Mouse (Mus musculus): ENCODE results near the gene Utp20. TPM values are rescaled to one million over a fixed set of nuclear protein-coding genes. Genes with fewer than 3 reads are reported as not detected.

Gene Utp20
- polyA plus RNA-seq, 2 experiments: 19.3 to 21.1 TPM

GRCm38 (mm10) chr10:88769676-88770075 is 56.9 kb downstream of the Utp20 start:
- Histone ChIP-seq H3K4me3 (replicated peaks; ENCODE audit: low read length) (no peak overlapping the region), H3K9me3 (ENCODE audit: control insufficient read depth, low read length) (no peaks in the 10 kb centered on the region), H3K4me2 (replicated peaks; ENCODE audit: low read depth, low read length, severe bottlenecking) (no peak overlapping the region), H3K27me3 (ENCODE audit: control insufficient read depth, insufficient read depth, low read length) (no peaks in the 10 kb centered on the region), H3K4me1 (ENCODE audit: control insufficient read depth, insufficient read depth, low read length) (no peaks in the 10 kb centered on the region), H3K9ac (ENCODE audit: low read depth, low read length, severe bottlenecking) (no peak overlapping the region), H3K36me3 (ENCODE audit: control insufficient read depth, insufficient read depth, low read length) (peaks cover 80% of the 10 kb centered on the region), H3K27ac (replicated peaks; ENCODE audit: low read depth, low read length) (no peak overlapping the region)
- TF ChIP-seq POLR2A (IDR thresholded peaks at IDR 0.05; ENCODE audit: borderline replicate concordance, extremely low read depth, insufficient read depth, insufficient read length): no peak
- 96% methylated on average over 7 of the region's 7 CpGs for WGBS
- no peak for ATAC-seq (ENCODE audit: low FRiP score, low read depth)
- no peak for DNase-seq (ENCODE audit: low spot score)

DNA sequence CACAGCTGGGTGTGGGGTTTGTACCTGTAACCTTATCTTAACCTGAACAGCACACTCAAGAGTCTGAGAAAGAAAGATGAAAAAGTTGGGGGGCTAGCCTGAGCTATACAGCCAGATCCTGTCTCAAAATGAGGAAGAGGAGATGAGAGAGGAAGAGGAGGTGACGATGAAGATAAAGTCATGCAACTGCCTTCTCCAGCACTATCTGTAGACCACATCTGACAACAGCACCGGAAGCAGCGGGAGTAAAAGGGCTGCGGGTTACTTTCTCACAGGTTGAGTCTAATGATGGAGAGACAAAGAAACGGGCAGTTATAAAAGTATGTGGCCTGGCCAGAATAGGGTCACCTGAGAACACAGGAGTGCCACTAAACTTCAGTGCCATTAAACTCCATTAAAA is 57.6 kb downstream of the Utp20 start:
- Histone ChIP-seq H3K27ac (replicated peaks; ENCODE audit: low read depth, low read length) (no peak overlapping the region), H3K27me3 (ENCODE audit: control insufficient read depth, insufficient read depth, low read length) (no peaks in the 10 kb centered on the region), H3K4me2 (replicated peaks; ENCODE audit: low read depth, low read length, severe bottlenecking) (no peak overlapping the region), H3K36me3 (ENCODE audit: control insufficient read depth, insufficient read depth, low read length) (peaks cover 85% of the 10 kb centered on the region), H3K9me3 (ENCODE audit: control insufficient read depth, low read length) (no peaks in the 10 kb centered on the region), H3K4me1 (ENCODE audit: control insufficient read depth, insufficient read depth, low read length) (no peaks in the 10 kb centered on the region), H3K4me3 (replicated peaks; ENCODE audit: low read length) (no peak overlapping the region), H3K9ac (ENCODE audit: low read depth, low read length, severe bottlenecking) (no peak overlapping the region)
- WGBS: 95% methylated on average over 5 of the region's 5 CpGs
- no peak for DNase-seq (ENCODE audit: low spot score)
- no peak for ATAC-seq (ENCODE audit: low FRiP score, low read depth)
- no peak for TF ChIP-seq POLR2A (IDR thresholded peaks at IDR 0.05; ENCODE audit: borderline replicate concordance, extremely low read depth, insufficient read depth, insufficient read length)

DNA sequence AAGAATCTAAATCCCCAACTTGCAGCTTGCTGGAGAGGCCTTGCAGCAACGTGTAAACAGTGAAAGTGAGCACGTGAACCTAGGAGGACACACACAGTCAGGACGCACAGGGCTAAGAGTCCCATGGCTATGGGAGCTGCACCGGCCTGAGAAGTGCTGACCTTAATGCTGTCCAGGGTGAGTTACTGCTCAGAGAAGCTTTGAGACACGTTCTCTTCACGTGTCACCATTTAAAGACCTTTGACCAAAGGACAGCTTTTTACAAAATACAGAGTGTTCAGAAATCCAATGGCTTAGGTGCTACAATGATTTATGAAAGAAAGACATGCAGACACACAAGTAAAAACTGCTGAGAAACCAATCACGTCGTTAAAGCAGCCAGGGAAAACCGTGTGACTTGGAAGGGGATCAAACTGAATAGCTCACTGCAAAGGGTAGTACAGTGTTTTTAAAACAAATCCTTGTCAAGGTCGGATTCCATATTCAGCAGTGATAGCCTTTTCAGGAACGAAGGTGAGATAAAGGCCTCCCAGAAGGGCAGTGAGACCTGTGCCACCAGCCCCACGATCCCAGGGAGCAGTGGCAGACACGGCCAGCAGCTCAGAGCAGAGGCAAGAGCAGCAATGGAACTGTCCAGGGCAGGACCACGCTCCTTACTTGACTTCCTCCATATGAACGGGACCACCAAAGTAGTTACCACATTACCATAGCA is 61.0 kb downstream of the Utp20 start:
- H3K9me3 ChIP-seq (ENCODE audit: control insufficient read depth, low read length): no peaks in the 10 kb centered on the region
- H3K27ac ChIP-seq (replicated peaks; ENCODE audit: low read depth, low read length): no peak overlapping the region
- H3K4me1 ChIP-seq (ENCODE audit: control insufficient read depth, insufficient read depth, low read length): no peaks in the 10 kb centered on the region
- no peaks in the 10 kb centered on the region for H3K27me3 ChIP-seq (ENCODE audit: control insufficient read depth, insufficient read depth, low read length)
- ATAC-seq (ENCODE audit: low FRiP score, low read depth) (no peak), DNase-seq (ENCODE audit: low spot score) (no peak)
- H3K4me2 ChIP-seq (replicated peaks; ENCODE audit: low read depth, low read length, severe bottlenecking): no peak overlapping the region
- H3K4me3 ChIP-seq (replicated peaks; ENCODE audit: low read length): no peak overlapping the region
- H3K9ac ChIP-seq (ENCODE audit: low read depth, low read length, severe bottlenecking): no peak overlapping the region
- H3K36me3 ChIP-seq (ENCODE audit: control insufficient read depth, insufficient read depth, low read length): peaks cover 86% of the 10 kb centered on the region
- 81% methylated on average over 15 of the region's 15 CpGs for WGBS
- TF ChIP-seq POLR2A (IDR thresholded peaks at IDR 0.05; ENCODE audit: borderline replicate concordance, extremely low read depth, insufficient read depth, insufficient read length): no peak

DNA sequence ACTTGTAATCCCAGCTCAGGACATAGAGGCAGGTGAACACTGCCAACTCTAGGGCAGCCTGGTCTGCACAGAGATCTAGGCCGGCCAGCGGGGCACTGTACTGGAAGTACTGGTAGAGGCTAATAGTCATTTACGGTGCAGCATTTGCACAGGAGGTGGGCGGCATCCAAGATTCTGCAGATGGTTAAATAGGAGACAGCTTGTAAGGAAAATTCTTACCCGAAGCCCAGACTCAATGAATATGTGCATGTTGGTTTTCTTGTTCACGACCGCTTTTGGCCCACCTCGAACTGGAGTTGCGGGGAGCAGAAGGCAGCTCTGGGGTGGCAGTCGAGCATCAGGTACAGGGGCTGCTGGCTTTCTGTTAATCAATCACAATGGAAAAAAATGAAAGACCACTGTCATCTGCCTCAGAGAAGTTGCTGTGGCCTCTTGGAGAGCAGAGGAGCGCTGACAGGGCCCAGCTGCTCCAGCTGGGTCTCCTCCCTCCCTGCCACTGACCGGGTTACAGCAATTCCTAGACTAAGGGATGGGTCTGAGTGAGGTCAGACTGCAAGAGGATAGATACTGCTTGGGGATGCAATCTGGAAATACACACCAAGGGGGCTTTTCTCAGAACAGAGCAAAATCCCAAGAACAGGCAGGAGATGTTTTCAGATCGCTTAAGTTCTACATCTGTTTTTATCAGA is 64.9 kb downstream of the Utp20 start:
- Histone ChIP-seq H3K4me1 (ENCODE audit: control insufficient read depth, insufficient read depth, low read length) (no peaks in the 10 kb centered on the region), H3K4me3 (replicated peaks; ENCODE audit: low read length) (no peak overlapping the region), H3K27ac (replicated peaks; ENCODE audit: low read depth, low read length) (no peak overlapping the region), H3K27me3 (ENCODE audit: control insufficient read depth, insufficient read depth, low read length) (no peaks in the 10 kb centered on the region), H3K36me3 (ENCODE audit: control insufficient read depth, insufficient read depth, low read length) (peaks cover 86% of the 10 kb centered on the region), H3K9me3 (ENCODE audit: control insufficient read depth, low read length) (no peaks in the 10 kb centered on the region), H3K9ac (ENCODE audit: low read depth, low read length, severe bottlenecking) (no peak overlapping the region), H3K4me2 (replicated peaks; ENCODE audit: low read depth, low read length, severe bottlenecking) (no peak overlapping the region)
- DNase-seq (ENCODE audit: low spot score): no peak
- TF ChIP-seq POLR2A (IDR thresholded peaks at IDR 0.05; ENCODE audit: borderline replicate concordance, extremely low read depth, insufficient read depth, insufficient read length): no peak
- no peak for ATAC-seq (ENCODE audit: low FRiP score, low read depth)
- 94% methylated on average over 13 of the region's 13 CpGs for WGBS

DNA sequence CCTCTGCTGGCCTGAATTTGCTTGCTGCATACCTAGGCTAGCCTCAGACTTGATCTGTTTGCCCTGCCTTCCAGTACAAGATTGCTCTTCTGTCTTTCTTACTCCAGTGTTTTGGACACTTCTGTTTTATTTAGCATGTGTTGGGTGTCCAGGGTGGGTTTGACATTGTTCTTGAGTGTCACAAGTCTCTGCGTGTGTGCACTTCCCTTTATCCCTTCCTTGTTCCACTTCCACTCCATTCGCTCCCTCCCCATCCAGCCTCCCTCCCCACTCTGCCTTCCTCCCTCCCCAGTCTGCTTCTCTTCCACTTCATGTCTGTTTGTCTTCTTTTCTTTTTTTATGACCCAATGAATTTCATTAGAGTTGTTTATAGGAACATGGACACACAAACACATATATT is 85.2 kb downstream of the Utp20 start:
- no peak for DNase-seq (ENCODE audit: low spot score)
- ATAC-seq (ENCODE audit: low FRiP score, low read depth): no peak
- Histone ChIP-seq H3K4me3 (replicated peaks; ENCODE audit: low read length) (no peak overlapping the region), H3K27ac (replicated peaks; ENCODE audit: low read depth, low read length) (no peak overlapping the region), H3K9me3 (ENCODE audit: control insufficient read depth, low read length) (no peaks in the 10 kb centered on the region), H3K27me3 (ENCODE audit: control insufficient read depth, insufficient read depth, low read length) (no peaks in the 10 kb centered on the region), H3K36me3 (ENCODE audit: control insufficient read depth, insufficient read depth, low read length) (peaks cover 74% of the 10 kb centered on the region), H3K9ac (ENCODE audit: low read depth, low read length, severe bottlenecking) (no peak overlapping the region), H3K4me1 (ENCODE audit: control insufficient read depth, insufficient read depth, low read length) (no peaks in the 10 kb centered on the region), H3K4me2 (replicated peaks; ENCODE audit: low read depth, low read length, severe bottlenecking) (no peak overlapping the region)
- no peak for TF ChIP-seq POLR2A (IDR thresholded peaks at IDR 0.05; ENCODE audit: borderline replicate concordance, extremely low read depth, insufficient read depth, insufficient read length)
- WGBS: 89% methylated on average over 2 of the region's 2 CpGs
